Mouse (Mus musculus) left cerebral cortex, postnatal 14 days (tissue): ENCODE data around the gene Abcc5. TPM values are rescaled to one million over a fixed set of nuclear protein-coding genes. Genes with fewer than 3 reads are reported as not detected.
"Not testable (repeated sequence)": the region's sequence is repeated elsewhere in the genome, so short reads cannot be mapped to it uniquely, and the experiment has no call there.

Experiments
- DNase-seq, 2 experiments: peaks; one replicate each; pipeline ENCODE4 v3.0.0; 2021 to 2022; ENCODE audit warnings: low spot score in 2 of 2, mixed read lengths in 1 of 2
- intact Hi-C: fragments of 180-260 bp; cut with DNase I; formaldehyde crosslinking; loops from one replicate; pipeline ENCODE4 v1.15.1; 2025
- total RNA-seq, 2 experiments: library from RNA; stranded (reverse); gene quantifications; 2 replicates each; pipeline ENCODE4 v1.2.3; 2021

Gene Abcc5
- total RNA-seq, 2 experiments from 2014 or later, result 188 to 198 TPM

DNA sequence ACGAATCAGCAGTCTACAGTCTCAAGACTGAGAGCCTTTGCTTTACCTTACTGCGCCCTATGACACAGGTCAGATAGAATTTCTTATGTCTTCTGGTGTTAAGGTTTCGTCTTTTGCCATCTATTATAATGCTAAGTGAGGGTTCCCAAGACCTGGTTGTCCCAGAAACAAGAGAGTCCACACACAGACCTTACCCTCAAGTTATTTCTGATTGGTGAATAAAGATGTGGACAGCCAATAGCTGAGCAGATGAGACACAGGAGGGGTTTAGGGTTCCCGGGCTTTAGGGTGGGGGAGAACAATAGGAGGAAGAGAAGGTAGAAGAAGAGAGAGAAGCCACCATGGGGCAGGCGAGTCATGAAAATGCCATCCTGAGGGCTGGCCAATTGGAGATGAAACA lies 50.9 kb downstream of the Abcc5 start:
- intact Hi-C loops, result no loop called here
- no peak for DNase-seq

DNA sequence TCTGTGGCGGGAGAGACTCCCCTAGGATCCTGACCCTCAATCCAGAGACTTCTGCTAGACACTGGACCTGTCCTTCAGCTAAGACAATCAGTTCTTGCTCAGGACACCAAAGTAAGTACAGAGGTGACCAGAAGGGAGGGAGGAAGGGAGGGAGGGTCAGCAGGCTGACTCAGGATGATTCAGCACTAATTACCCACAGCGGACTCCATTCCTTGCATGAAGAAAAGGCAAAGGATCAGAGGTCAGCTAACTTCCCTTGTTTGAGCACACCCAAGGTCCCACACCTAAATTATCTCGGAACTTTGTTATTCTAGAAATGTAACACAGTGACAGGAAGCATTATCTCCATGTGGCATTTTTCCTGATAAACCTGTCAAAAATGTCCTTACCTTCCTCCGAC lies 54.5 kb downstream of the Abcc5 start:
- intact Hi-C loops, result no loop called here
- DNase-seq, result no peak

DNA sequence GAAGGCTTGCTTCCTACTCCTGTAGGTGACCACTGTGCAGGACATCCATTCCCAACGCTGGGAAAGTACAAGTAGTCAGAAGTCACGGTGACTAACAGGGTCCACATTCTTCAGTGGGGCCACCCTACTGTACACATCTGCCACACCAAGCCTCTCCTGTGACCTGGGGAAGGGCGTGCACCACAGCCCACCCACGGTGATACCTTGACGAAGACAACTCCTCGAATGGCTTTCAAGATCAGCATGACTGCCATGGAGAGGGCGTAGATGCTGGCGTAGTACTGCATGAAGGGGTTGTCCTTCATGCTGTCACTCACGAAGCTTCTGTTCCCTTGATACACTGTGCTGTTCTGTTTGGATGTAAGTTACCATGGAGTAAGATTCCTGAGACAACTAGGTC lies 58.0 kb downstream of the Abcc5 start:
- DNase-seq, result no peak
- intact Hi-C loops, result no loop called here

DNA sequence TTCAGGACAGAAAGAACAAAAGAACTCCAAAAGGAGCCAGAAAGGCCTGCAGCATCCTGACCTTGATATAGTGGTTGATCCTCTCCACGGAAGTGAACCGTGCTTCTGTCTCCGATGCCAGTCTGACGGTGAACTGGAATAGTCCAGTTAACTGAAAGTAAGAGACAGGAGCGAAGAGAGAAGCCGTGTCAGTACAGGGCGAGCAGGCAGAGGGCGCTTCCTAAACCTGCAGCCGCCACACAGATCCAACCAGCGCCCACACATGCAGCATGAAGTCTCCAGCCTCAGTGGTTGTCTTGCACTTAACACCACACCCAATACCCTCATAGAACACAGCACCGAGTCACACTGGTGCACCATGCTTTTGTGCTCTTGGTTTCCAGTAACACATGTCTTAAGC lies 64.1 kb downstream of the Abcc5 start:
- DNase-seq, result no peak
- intact Hi-C loops, result no loop called here

DNA sequence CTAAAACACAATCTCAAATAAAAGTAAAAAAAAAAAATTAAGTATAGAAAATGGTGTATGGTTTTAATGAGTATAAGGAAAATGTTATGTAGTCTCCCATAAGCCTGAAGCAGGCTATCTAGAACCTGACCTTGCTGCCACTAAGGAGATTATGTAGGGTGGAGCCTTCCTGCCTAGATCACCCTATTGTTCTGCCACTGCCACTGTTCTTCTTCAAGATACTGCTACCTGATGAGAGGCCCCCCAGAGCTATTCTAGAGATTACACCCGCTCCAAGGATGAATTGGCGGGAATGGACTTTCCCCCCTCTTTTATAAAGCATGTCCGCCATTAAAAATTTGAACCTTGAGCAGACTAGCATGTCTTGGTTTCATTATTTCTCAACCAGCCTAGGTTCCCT lies 64.7 kb downstream of the Abcc5 start:
- intact Hi-C loops, DNase-seq: not testable (repeated sequence)

DNA sequence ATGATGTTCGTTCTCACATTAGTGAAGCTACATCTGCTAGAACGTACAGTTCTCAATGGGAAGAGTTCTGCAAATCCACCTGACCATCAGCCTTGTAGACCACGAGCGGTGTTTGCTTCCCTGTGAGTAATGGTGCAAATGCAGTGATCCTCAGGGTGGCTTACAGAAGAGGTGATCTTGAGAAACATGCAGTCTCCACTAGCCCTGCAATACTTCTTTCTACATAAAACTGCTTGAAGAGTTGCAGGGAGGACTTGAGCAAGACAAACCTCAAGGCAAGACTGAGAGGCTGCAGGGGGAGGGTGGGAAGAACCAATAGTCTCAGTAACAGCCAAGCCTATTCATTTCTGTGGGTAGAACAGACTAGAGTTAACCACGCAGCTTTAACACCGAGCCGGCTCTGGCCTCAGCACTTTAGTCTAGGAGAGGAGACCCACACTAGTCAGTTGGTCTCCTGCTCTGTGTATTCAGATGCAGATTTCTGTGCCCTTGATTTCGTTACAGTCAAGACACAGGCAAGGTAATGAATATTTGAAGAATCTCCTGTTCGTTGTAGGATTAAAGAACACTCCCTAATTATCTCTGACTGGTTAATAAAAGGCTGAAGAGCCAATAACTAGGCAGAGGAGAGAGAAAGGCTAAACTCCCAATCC lies 66.4 kb downstream of the Abcc5 start:
- intact Hi-C loops, result no loop called here
- no peak for DNase-seq

DNA sequence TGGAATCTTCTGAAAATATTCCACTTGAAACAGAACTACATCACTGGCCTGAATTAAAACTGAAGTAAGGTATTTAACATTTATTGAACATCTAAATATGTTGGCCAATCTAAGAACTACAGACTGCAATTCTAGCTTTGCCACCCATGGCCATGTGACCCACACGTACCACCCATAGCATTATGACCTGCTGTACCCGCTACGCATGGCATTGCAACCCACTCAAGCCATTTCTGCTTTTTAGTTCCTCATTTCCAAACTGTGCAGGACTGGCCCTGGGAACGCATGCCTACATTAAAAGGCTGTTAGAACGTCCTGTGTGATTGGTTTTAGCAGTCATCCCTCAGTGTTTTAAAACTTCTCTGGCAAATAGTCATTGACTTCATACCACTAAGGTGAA lies 68.4 kb downstream of the Abcc5 start:
- intact Hi-C loops, result loop anchor here (2.0 kb wide), 1 partner anchor 39 kb away; no protein-coding TSS in a partner anchor

DNA sequence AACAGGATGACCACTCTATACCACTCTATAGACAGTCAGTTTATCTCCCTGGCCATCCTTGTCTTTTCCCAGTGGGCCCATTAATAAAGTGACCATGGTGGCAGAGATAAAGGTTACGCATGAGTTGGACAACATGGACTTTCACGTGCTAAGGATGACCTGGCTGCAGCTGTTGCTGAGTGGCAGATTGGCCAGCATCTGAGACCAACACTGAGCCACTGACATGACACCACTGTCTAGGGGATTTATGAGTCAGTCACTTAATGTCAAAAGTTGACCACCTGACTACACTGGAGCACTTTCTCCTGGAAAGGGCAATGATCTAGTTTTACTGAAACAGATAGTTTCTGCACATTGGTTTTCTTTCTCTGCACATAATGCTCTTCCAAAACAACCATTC lies 71.4 kb downstream of the Abcc5 start:
- DNase-seq, result no peak
- intact Hi-C loops, result no loop called here

More for the DNA sequence above, 68.4 kb downstream of the Abcc5 start:
- no peak for DNase-seq

DNA sequence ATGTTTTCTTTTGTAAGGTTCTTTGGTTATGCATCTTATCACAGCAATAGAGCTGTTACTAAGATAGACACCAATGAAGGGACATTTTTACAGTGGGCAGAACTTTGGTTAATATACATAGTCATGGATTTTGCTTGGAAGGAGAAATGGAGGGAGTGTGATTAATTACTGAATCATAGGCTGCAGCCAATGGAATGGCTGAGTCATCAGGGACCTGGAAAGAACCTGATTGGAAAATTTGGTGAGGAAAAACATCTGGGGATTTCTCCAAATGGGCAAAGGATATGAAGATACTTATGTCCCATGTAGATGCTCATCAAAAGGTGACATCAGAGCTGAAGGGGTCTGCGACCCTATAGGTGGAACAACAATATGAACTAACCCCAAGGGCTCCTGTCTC lies 72.2 kb downstream of the Abcc5 start:
- no peak for DNase-seq
- intact Hi-C loops, result no loop called here

DNA sequence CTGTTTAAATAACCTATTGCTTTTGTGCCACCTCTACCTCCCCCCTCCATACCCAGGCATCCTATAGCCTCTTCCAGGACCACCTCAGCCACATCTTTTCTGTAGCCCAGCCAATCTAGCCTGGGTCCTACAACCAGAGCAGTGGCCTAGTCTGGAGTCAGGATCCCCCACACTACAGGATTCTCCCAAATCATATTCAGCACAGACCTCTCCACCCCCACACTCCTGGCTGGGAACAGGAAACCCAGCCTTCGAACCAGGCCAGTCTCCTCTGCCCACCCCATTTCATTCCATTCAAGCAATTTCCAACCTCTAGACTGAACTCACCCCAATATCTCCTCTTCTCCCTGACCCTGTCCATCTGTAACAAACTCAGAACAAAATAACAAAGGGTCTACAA lies 80.7 kb downstream of the Abcc5 start:
- DNase-seq, result no peak
- intact Hi-C loops, result no loop called here

DNA sequence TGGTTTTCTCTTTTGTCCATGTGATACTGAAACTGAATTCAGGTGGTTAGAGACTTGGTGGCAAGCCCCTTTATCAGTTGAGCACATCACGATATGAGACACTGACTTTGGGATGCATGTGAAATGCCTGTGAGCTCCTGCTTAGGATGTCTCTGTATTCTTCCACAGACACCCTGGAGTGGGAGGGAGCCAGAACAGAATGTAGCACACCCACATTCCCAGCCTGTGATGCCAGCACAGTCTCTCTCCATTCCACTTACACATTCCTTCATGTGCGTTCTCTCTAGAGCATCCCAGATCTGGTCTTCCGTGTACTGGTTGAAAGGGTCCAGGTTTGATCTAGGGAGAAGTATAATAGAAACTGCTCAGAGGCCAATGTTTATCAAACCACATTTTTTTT lies 87.6 kb downstream of the Abcc5 start:
- intact Hi-C loops, result no loop called here
- DNase-seq, result peak; percentile 70 to 78

DNA sequence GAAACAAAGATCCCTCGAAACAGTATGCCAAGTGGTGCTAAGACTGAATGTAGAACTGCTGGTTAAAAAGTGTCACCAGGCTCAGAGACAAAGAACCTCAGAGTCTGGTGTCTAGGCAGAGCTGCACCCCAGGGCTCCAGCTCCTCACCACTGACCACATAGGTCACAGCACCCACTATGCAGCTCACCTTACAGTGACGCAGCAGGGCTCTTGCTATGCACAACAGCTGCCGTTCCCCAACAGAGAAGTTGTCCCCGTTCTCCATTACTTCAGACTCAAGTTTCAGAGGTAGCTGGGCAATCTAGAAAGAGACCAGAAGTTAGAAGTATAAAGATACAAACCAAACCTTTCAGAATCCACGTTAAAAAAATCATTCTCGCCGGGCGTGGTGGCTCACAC lies 91.3 kb downstream of the Abcc5 start:
- intact Hi-C loops, result no loop called here
- no peak for DNase-seq

DNA sequence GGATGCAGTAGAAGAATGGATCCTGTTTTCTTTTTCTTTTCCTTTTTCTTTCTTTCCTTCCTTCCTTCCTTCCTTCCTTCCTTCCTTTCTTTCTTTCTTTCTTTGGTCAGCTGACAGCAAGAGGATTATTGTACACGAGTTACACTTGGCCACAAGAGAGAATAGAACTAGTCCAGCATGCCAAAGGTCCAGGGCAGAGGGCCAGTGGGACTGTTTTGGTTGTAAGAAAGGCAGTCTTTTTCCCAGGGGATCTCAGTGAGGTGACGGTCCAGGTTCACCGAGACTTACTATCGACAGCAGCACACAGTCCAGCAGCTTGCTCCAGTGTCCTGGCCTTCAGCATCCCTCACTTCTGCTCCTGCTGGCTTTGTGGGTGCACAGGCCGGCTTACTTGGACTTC lies 97.9 kb downstream of the Abcc5 start:
- DNase-seq, result no peak
- intact Hi-C loops, result no loop called here

DNA sequence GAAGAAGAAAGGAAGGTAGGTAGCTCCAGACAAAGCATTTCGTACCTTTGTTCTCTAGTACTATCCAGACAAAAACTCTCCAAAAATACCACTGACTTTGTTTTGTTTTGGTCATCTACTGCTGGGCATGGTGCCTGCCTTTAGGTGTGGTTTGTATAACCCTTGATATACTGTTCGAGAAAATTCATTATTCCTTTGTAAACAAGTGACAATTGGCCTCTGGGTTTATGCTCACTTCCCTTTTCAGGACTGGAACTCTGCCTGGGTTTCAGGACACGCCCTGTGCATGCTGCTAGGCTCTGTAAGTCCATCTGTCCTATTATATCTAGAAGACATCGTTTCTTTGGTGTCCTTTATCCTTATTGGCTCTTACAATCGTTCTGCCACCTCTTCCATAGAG lies 100.9 kb downstream of the Abcc5 start, which contains the start of gene Cyp2ab1:
Gene Cyp2ab1 (minus strand): TSS at position 119 of the 400 bp plus-strand sequence.
- intact Hi-C loops, result no loop called here
- no peak for DNase-seq

DNA sequence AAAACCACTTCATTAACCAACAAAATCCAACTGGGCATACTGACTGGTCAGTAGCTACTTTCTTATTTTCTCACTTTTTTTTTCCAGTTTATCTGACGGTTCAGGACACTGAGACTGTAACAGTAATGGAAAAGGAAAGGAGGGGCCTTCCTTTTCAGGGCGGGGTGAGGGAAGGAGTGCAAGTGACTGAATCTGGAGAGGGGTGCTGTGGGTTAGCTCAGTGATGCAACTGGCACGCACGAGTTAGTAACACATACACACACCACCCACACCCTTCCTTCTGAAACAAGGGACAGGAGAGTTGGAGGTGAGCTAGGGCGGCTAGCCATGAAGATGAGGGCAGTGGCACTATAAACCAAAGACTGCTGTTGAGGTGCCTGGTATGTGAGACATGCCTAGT lies 102.3 kb downstream of the Abcc5 start:
- intact Hi-C loops, result no loop called here
- DNase-seq, result no peak

DNA sequence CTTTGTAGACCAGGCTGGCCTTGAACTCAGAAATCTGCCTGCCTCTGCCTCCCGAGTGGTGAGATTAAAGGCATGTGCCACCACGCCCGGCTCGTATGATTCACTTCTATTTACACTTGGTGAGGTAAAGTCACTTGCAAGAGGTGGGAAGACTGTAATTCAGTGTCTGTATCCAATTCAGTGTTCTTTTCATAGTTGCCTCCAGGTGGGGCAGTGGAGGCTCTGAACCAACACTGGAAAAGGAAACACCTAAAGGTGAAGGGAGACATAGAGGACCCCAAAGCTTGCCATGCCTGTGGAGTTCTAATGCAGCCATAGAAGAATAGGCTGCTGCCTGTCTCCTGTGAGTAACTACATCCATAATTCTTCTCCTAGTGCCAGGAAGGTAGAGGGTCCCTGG lies 103.9 kb downstream of the Abcc5 start:
- DNase-seq, result no peak
- intact Hi-C loops, result no loop called here

DNA sequence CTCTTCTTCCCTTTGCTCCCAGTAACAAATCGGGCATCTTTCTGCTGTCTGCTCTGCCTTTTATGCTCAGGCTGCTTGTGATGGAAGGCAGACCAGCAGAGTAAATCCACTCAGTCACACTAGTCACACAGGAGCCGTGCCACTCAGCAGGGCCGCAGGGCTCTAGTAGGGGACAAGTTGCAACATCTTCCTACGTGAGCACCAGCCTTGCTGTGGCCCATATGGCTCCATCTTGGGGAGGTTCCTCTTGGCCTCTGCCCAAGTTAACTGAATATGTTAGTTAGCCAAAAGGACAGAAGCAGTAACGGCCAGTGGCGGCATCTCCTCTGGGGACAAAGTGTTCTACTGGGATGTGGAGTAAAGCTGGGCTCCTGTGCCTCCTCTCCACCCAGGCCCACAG lies 109.4 kb downstream of the Abcc5 start:
- intact Hi-C loops, result no loop called here

DNA sequence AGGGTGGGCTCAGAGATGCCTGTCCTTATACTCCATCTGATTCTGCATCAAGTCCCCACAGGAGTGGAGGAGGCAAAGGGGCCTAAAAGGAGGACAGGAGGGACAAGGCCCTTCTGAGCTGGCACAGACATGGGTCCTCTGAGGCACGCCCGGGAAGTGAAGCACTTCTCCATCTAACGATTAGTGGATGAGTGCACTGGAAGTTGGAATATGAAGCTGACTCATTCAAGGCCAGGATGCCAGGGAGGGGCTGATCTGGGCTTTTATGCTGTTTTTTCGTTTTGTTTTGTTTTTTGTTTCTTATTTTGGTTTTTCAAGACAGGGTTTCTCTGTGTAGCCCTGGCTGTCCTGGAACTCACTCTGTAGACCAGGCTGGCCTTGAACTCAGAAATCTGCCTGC lies 110.9 kb downstream of the Abcc5 start:
- intact Hi-C loops, result no loop called here
- DNase-seq, result no peak

More for the DNA sequence above, 109.4 kb downstream of the Abcc5 start:
- no peak for DNase-seq

DNA sequence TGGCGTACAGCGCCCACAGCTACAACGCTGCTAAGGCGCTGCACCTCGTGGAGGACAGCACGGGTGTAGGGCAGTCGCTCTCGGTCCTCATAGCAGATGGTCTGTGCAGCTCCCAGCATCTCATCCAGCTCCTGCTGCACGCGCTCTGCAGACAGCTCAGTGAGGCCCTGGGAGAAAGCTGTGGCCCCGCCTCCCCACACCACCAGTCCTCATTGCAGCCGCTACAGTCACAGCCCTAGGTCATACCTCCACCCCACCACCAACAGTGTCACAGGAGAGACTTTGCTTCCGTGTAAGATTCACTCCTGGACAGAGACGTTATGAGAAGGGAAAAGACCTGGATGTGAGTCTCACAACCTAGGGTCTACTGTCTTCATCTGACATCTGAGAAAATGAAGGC lies 113.9 kb downstream of the Abcc5 start:
- DNase-seq, result no peak
- intact Hi-C loops, result no loop called here

DNA sequence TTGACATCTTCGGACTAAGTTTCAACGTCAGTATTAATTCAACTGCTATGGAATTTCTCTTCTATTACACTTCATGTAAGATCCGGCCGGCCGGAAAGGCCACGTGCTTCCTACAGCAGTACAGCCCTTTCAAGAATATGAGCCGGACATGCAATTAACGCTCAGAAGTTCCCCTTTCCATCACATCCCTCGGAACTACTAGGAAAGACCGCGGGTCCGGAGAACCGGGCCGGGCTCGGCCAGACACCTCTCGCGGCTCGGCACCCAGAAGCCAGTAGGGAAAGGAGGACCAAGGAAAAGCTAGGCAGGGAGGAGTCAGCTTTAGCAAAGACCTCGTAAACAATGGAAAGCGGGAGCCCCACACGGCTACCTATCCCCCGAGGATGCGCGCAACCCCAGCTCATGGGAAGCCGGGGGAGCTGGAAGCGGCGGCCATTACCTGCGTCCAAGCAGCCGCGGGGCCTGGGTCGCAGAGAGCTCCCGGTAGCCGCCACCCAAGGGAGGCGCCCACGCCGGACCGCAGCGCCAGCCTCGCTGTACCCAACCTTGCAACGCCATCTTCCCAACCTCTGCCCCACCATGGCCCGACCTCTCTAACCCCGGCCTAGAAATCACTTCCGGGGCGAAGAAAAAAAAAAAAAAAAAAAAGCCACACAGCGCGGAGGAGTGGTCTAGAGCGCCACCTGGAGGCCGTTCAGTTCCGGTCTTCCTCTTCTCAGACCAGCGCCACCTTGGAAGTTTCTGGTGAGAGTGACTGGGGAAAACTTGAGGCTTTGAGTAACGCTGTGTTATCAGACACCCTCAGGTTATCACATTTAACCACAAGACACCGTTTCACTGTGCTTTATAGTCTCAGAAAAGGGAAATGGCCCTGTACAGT lies 124.2 kb downstream of the Abcc5 start, which contains the start of gene Parl:
Gene Parl (minus strand): TSS at position 618 of the 880 bp plus-strand sequence.
- peak; percentile 85 to 88 for DNase-seq
- intact Hi-C loops, result loop anchor here (1.0 to 10.0 kb wide), 3 partner anchors 60 to 173 kb away; partner anchors contain the start of gene Map6d1

DNA sequence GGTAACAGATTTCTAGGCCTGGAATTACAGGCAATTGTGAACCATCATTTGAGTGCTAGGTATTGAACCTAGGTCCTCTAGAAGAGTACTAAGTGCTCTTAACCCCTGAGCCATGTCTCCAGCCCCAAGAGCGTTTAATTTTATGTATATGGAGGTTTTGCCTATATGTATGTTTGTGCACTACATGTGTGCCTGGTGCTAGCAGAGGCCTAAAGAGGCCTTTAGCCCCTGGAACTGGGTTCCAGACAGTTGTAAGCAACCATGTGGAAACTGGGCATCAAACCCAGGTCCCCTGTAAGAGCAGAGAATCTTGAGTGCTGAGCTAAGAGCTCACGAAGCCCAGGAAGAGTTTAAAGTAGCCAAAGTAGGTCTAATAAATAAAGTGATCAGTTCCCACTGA lies 126.1 kb downstream of the Abcc5 start:
- intact Hi-C loops, result loop anchor here (5.0 to 10.0 kb wide), 2 partner anchors 58 to 175 kb away; partner anchors contain the start of gene Map6d1
- DNase-seq, result no peak
